Mouse (Mus musculus) heart, embryonic 14.5 days (tissue): ENCODE data around the gene Per1. TPM values are rescaled to one million over a fixed set of nuclear protein-coding genes. Genes with fewer than 3 reads are reported as not detected.

Experiments
- ATAC-seq: fragments of 200-750 bp; cut with Nextera tagmentation; 2 replicates; pipeline ENCODE4 v1.8.0; 2017; ENCODE audit warnings: low read depth, moderate TSS enrichment; ENCODE audit not compliant: insufficient number of reproducible peaks, insufficient read depth, low FRiP score
- H3K27ac ChIP-seq, 2 experiments: fragments of 200-500 bp in 1 of 2; fragments of 300-500 bp in 1 of 2; sonication (generic) in 1 of 2; replicated peaks in 1 of 2; 2 replicates each; pipeline ENCODE4 v1.5.1; 2012 to 2014; ENCODE audit warnings: low read depth in 2 of 2, low read length in 2 of 2, control low read depth in 1 of 2, mild to moderate bottlenecking in 1 of 2, mixed read lengths in 1 of 2; ENCODE audit not compliant: control insufficient read depth in 1 of 2, insufficient read depth in 1 of 2
- H3K27me3 ChIP-seq: fragments of 300-500 bp; sonication (generic); 2 replicates; pipeline ENCODE4 v1.6.1; 2014; ENCODE audit warnings: mild to moderate bottlenecking, low read length, control low read depth; ENCODE audit not compliant: control insufficient read depth, insufficient read depth
- H3K36me3 ChIP-seq: fragments of 300-500 bp; sonication (generic); 2 replicates; pipeline ENCODE4 v1.6.1; 2014; ENCODE audit warnings: mild to moderate bottlenecking, control low read depth, low read length, mixed read lengths; ENCODE audit not compliant: control insufficient read depth, insufficient read depth
- H3K4me1 ChIP-seq, 2 experiments: fragments of 200-500 bp in 1 of 2; fragments of 300-500 bp in 1 of 2; sonication (generic) in 1 of 2; 2 replicates each; pipeline ENCODE4 v1.6.1; 2012 to 2014; ENCODE audit warnings: low read length in 2 of 2, control low read depth in 1 of 2, mixed read lengths in 1 of 2; ENCODE audit not compliant: control insufficient read depth in 2 of 2, insufficient read depth in 2 of 2
- H3K4me2 ChIP-seq: fragments of 300-500 bp; sonication (generic); 2 replicates; pipeline ENCODE4 v1.6.1; 2014; ENCODE audit warnings: mild to moderate bottlenecking, low read length
- H3K4me3 ChIP-seq, 2 experiments: fragments of 200-500 bp in 1 of 2; fragments of 300-500 bp in 1 of 2; sonication (generic) in 1 of 2; 2 replicates each; pipeline ENCODE4 v1.5.1; 2012 to 2014; ENCODE audit warnings: low read length in 2 of 2, mild to moderate bottlenecking in 2 of 2, control low read depth in 1 of 2, low read depth in 1 of 2, moderate library complexity in 1 of 2; ENCODE audit not compliant: control insufficient read depth in 1 of 2, insufficient read depth in 1 of 2
- H3K9ac ChIP-seq: fragments of 300-500 bp; sonication (generic); 2 replicates; pipeline ENCODE4 v1.6.1; 2014; ENCODE audit warnings: mild to moderate bottlenecking, low read length
- H3K9me3 ChIP-seq: fragments of 300-500 bp; sonication (generic); 2 replicates; pipeline ENCODE4 v1.6.1; 2016; ENCODE audit warnings: low read length, control low read depth; ENCODE audit not compliant: control insufficient read depth
- WGBS: fragments of 180-500 bp; shearing (Covaris S2); extraction: QIAGEN DNeasy Blood & Tissue Kit; methylation state at CpG from one replicate; pipeline ENCODE4 v1.1.7; 2014; 5-methylcytosine and 5-hydroxymethylcytosine counted together
- polyA plus RNA-seq: library from polyadenylated mRNA; unstranded; fragments of >200 nt; fragmentation: Nextera tagmentation; extraction: Ambion mirVana; gene quantifications from 2 replicates; pipeline ENCODE4 v1.2.1, GENCODE M21; 2014

Gene Per1
- polyA plus RNA-seq, 1 experiment from 2014 or later: 16.0 TPM

DNA sequence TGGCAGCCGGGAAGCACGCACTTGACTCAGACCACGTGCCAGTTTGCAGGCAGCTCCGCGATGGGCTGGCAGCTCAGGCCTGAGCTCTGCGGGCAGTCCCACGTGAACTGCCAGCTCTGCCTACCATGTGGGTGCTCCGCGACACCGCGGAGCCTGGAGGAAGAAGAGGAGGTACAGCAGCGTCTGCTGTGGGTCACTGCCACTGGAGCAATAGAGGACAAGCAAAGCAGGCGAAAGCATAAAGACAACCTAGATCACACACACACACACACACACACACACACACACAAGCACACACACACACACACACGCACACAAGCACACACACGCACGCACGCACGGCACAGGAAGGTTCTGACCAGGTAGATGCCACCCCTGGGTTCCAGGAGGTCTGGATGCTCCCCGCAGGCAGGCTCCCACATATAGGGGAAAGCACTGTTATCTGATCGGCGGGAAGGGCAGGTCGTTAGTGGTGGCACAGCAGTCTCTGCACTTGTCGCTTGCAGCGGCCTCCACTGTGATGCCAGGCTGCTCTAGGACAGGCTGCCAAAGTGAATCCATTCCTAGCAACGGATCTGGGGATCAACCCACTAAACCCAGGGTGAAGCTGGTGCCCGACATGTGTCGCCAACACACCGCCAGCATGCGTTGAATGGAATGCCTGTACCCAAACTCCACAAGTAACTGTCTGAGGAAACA lies 28.7 kb upstream of the Per1 start:
- no peaks in the 10 kb centered on the region for H3K36me3 ChIP-seq
- peak overlapping the region; percentile 71 for H3K9ac ChIP-seq
- H3K4me1 ChIP-seq: peaks cover 19 to 37% of the 10 kb centered on the region in 2 experiments
- peak overlapping the region in 1 of 2 experiments; percentile 80; a peak in 1 of 4 replicates for H3K27ac ChIP-seq
- H3K9me3 ChIP-seq: no peaks in the 10 kb centered on the region
- 2% methylated on average over 29 of the region's 29 CpGs for WGBS
- no peaks in the 10 kb centered on the region for H3K27me3 ChIP-seq
- no peak for ATAC-seq
- H3K4me2 ChIP-seq: peak overlapping the region; percentile 82
- peak overlapping the region; percentile 29 to 39 for H3K4me3 ChIP-seq

DNA sequence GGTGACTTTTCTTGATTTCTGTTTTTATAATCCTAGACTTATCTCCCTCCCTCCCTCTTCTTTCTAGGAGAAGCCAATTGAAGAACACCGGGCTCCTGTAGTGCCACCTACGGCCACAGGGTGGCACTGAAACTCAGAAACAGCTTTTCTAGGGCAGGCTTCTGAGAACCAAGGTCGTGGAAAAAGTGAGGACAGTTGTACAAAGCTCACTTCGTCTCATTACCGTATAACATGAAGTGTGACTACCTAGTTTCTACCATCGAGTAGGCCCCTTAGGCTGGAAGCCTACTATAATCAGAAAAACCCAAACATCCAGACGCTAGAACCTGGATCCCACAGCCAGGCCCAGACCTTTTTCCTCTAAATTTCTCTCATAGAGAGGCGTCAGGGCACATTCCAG lies 28.1 kb upstream of the Per1 start:
- no peaks in the 10 kb centered on the region for H3K9me3 ChIP-seq
- H3K9ac ChIP-seq: peak overlapping the region; percentile 71
- peak overlapping the region; percentile 80 to 83 for H3K27ac ChIP-seq
- ATAC-seq: no peak
- H3K27me3 ChIP-seq: no peaks in the 10 kb centered on the region
- WGBS: 2% methylated on average over 8 of the region's 8 CpGs
- H3K4me3 ChIP-seq: peak overlapping the region in 1 of 2 experiments; percentile 39; a peak in 2 of 4 replicates
- H3K4me1 ChIP-seq: peaks cover 17 to 32% of the 10 kb centered on the region in 2 experiments
- peak overlapping the region; percentile 82 for H3K4me2 ChIP-seq
- no peaks in the 10 kb centered on the region for H3K36me3 ChIP-seq

DNA sequence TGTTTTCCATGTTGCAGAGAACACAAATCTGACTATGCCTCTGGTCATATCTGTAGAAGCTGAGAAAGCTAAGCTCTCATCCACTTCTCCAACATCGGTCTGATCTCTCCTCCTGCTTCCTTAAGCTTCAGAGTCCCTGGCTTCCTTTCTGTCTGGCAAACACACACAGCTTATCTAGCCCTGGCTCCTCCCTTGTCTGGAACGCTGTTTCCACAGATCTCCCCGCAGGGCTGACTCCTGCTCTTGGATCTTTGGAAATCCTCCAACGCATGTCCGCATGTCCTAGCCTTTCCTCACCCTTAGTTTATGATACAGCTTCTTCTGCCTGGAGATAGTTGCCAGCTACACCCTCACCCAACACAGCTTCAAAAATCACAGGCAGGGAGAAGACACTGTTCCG lies 27.4 kb upstream of the Per1 start:
- ATAC-seq: no peak
- Histone ChIP-seq H3K9ac (peak overlapping the region; percentile 35), H3K4me1 (peaks cover 17 to 36% of the 10 kb centered on the region in 2 experiments), H3K27ac (peak overlapping the region; percentile 80 to 83), H3K9me3 (no peaks in the 10 kb centered on the region), H3K27me3 (no peaks in the 10 kb centered on the region), H3K4me2 (peak overlapping the region; percentile 82), H3K36me3 (no peaks in the 10 kb centered on the region), H3K4me3 (peak overlapping the region in 1 of 2 experiments; percentile 17; a peak in 1 of 4 replicates)
- 5% methylated on average over 6 of the region's 6 CpGs for WGBS

- H3K4me2 ChIP-seq: peak overlapping the region; percentile 74
- H3K4me3 ChIP-seq: peak overlapping the region; percentile 58 to 62
- H3K9me3 ChIP-seq: no peaks in the 10 kb centered on the region
- H3K4me1 ChIP-seq: peaks cover 17 to 32% of the 10 kb centered on the region in 2 experiments
- H3K27ac ChIP-seq: peak overlapping the region; percentile 83 to 84
- no peaks in the 10 kb centered on the region for H3K27me3 ChIP-seq
- H3K9ac ChIP-seq: peak overlapping the region; percentile 86
- WGBS: 1% methylated on average over 13 of the region's 13 CpGs
- no peak for ATAC-seq
- no peaks in the 10 kb centered on the region for H3K36me3 ChIP-seq
These were observed 24.9 kb upstream of the Per1 start for GRCm38 (mm10) chr11:69070093-69070492.

GRCm38 (mm10) chr11:69070590-69071222 lies 24.3 kb upstream of the Per1 start, which contains the start of gene Tmem107:
TSS of gene Tmem107 (plus strand) at chr11:69070806.
- Histone ChIP-seq H3K4me1 (peaks cover 17 to 32% of the 10 kb centered on the region in 2 experiments), H3K9me3 (no peaks in the 10 kb centered on the region), H3K4me3 (peak within 1 kb of the TSS; percentile 58 to 62), H3K36me3 (no peaks in the 10 kb centered on the region), H3K4me2 (peak within 1 kb of the TSS; percentile 74), H3K9ac (peak within 1 kb of the TSS; percentile 86), H3K27me3 (no peaks in the 10 kb centered on the region), H3K27ac (peak within 1 kb of the TSS; percentile 83 to 84)
- under 1% methylated on average over 47 of the region's 47 CpGs for WGBS
- peak; percentile 88 for ATAC-seq

DNA sequence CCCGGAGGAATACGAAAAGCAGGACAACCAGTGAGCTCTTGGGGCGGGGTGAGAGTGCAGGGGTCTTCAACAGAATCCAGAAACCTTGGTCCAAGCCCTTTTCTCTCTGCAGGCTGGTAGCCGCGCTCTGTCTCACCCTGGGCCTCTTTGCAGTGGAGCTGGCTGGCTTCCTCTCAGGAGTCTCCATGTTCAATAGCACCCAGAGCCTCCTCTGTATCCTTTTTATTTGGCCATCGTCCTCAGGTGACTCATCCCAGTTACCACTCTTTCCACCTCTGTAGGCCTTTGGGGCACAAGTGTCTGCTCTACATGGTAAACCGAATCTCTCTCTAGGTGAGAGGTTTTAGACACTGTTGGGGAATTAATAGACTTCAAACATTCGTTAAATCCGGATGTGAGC lies 23.8 kb upstream of the Per1 start:
- Histone ChIP-seq H3K4me2 (peak overlapping the region; percentile 74), H3K4me1 (peaks cover 15 to 32% of the 10 kb centered on the region in 2 experiments), H3K27me3 (no peaks in the 10 kb centered on the region), H3K9me3 (no peaks in the 10 kb centered on the region), H3K36me3 (no peaks in the 10 kb centered on the region), H3K27ac (peak overlapping the region; percentile 4 to 84; a peak in 3 of 4 replicates), H3K4me3 (peak overlapping the region; percentile 58 to 62), H3K9ac (peak overlapping the region; percentile 86)
- WGBS: 26% methylated on average over 9 of the region's 9 CpGs
- no peak for ATAC-seq

DNA sequence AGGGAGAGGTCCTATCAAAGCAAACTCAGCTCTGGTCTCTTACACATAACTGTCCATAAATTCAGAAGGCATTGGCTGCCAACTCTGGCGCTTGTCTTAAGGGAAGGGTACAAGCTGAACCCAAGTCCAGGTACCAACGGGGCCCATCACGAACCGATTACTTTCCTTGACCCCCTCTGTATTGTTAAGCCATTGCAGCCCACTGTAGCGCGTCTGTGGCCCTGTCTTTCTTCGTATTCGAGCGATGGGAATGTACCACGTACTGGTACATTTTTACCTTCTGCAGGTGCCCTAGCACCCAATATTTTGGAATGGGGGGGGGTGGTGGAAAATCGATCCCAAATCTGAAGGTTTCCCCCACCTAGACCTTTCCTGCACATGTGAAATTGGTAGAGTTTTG lies 22.8 kb upstream of the Per1 start:
- no peaks in the 10 kb centered on the region for H3K27me3 ChIP-seq
- H3K4me3 ChIP-seq: peak overlapping the region in 1 of 2 experiments; percentile 31; a peak in 1 of 4 replicates
- H3K4me1 ChIP-seq: peaks cover 8 to 24% of the 10 kb centered on the region in 2 experiments
- H3K36me3 ChIP-seq: no peaks in the 10 kb centered on the region
- no peak for ATAC-seq
- peak overlapping the region; percentile 69 for H3K4me2 ChIP-seq
- 81% methylated on average over 11 of the region's 11 CpGs for WGBS
- peak overlapping the region; percentile 75 for H3K9ac ChIP-seq
- peak overlapping the region in 1 of 2 experiments; percentile 83; a peak in 1 of 4 replicates for H3K27ac ChIP-seq
- no peaks in the 10 kb centered on the region for H3K9me3 ChIP-seq
